Mouse (Mus musculus) c-Kit-negative CD71-positive TER-119-positive erythroid progenitor cells, embryonic 14.5 days (primary cell): ENCODE results near the gene Impg2.

Source experiments
- DNase-seq: peaks from one replicate; pipeline ENCODE4 v3.0.0-alpha.2; 2013; ENCODE audit warnings: low read depth, low spot score

The Impg2 gene

GRCm38 (mm10) chr16:56302996-56303395 lies 98.9 kb downstream of the Impg2 start:
- no peak for DNase-seq

GRCm38 (mm10) chr16:56304167-56304566 lies 100.1 kb downstream of the Impg2 start:
- DNase-seq: no peak

- DNase-seq: no peak
These were observed 103.5 kb downstream of the Impg2 start for GRCm38 (mm10) chr16:56307575-56307974.

- DNase-seq: no peak
These were observed 107.2 kb downstream of the Impg2 start for GRCm38 (mm10) chr16:56311291-56311690.
